Mouse (Mus musculus) gastrocnemius, adult 18-20 months (tissue): Measurements from ENCODE around the gene Iars2. TPM values are rescaled to one million over a fixed set of nuclear protein-coding genes. Genes with fewer than 3 reads are reported as not detected.
A peak's percentile ranks its signal among the peaks of the same experiment; 100 is the strongest.
"Not testable (repeated sequence)": the region's sequence is repeated elsewhere in the genome, so short reads cannot be mapped to it uniquely, and the experiment has no call there.

Experiments used
- DNase-seq: peaks from one replicate; pipeline ENCODE4 v3.0.0; 2021; ENCODE audit warnings: low spot score
- total RNA-seq, 2 experiments: library from RNA; stranded (reverse); gene quantifications; 2 replicates each; pipeline ENCODE4 v1.2.3; 2021

The Iars2 gene
- total RNA-seq, 2 experiments from 2014 or later = 39.4 to 41.7 TPM

DNA sequence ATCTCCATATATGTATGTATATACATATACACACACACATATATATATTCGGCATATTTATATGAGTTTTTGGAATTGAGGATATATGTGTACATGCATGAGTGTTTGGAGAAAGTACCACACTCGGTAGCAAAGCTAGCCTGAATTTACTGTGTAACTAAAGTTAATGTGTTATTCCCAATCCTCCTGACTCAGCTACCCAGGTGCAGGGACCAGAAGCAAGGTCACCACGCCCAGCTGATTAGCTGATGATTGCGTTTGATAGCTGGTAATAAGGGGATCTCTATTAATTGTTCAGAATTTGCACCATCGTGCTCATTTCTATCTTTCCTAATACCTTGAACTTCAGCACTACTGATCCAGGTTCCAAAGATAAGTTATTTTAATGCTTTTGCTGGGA is 4.5 kb upstream of the Iars2 start:
- no peak for DNase-seq

DNA sequence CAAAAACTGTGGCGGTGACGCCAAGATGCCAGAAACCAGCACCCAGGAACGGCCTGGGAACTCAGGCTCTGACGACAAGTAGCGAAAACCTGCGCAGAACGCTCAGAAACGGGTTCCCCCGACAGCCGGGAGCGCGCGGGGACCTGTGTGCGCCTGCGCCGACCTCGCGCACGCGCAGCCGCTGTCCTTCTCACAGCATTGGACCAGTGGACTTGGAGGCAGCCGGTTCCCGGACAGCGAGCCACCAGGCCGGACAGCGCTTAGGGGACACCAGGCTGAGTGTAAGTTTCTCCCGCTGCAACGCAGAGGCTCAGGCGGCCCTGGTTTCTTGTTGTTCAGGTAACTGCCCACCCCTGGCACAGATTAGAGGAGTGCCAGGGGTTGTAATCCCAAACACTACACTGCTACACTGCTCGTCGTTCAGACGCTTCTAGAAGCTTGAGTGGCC is 2.8 kb upstream of the Iars2 start, which contains the start of gene Bpnt1:
TSS of gene Bpnt1 (plus strand) at position 167 of the 448 bp plus-strand sequence.
- peak; percentile 87 for DNase-seq

GRCm38 (mm10) chr1:185331364-185331763 is 2.2 kb upstream of the Iars2 start:
- no peak for DNase-seq

DNA sequence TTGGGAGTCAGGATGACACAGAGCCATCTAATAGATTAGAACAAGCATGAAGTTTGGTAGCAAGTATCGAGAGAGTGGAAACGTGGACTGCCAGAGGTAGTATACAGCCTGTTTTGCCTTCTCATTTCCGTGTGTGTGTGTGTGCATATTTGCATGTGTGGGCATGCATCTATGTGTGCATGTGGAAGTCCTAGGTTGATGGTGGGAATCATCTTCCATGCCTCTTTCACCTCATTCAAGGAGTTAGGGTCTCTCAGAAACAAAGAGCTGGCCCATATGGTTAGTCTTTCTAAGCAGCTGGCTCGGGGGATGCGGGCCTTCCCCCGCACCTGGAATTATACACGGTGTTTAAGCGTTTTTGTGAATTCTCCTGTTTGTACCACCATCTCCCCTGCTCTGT is 655 bp upstream of the Iars2 start:
- no peak for DNase-seq

GRCm38 (mm10) chr1:185327754-185328345 is 1.3 kb downstream of the Iars2 start:
- DNase-seq = not testable (repeated sequence)

GRCm38 (mm10) chr1:185315846-185316568 is 13.2 kb downstream of the Iars2 start:
- DNase-seq = no peak

- no peak for DNase-seq
Observed at GRCm38 (mm10) chr1:185314546-185314945, 14.7 kb downstream of the Iars2 start.

- DNase-seq = no peak
Observed at GRCm38 (mm10) chr1:185311949-185312348, 17.2 kb downstream of the Iars2 start.

DNA sequence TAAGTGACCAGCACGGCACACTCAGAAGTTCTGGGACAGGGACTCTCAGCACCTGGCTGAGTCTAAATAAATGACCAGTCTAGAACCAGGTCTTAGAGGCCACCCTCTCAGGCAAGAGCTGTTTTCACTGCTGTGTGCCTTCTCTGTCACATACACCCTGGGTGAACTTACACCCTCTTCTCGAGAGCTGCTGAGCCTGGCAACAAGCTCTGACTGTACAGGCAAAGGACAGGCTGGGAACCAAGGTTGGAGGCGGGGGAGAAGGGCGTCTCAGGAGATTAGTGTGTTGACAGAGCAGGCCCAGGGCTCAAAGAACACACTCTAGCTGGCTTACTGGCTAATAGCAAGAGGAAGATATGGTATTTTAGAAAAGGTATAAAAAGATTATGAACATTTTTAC is 20.3 kb downstream of the Iars2 start:
- DNase-seq = peak; percentile 55

DNA sequence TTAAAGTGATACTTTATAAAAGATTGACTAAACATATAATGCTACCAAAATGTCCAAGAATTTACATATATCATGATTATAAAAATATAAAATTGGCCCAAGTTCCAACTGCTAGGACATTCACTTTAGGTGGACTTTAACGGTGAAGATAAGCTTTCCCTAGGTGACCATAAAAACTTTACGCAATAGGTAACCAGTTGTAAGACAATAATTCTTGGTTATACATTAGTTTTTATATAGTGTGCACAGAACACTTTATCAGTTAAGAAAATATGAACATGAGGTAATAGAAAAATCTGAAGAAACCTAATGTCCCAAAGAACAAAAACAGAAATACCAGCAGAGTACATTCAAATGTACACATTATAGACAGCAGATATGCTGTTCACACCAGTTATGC is 20.9 kb downstream of the Iars2 start:
- no peak for DNase-seq

DNA sequence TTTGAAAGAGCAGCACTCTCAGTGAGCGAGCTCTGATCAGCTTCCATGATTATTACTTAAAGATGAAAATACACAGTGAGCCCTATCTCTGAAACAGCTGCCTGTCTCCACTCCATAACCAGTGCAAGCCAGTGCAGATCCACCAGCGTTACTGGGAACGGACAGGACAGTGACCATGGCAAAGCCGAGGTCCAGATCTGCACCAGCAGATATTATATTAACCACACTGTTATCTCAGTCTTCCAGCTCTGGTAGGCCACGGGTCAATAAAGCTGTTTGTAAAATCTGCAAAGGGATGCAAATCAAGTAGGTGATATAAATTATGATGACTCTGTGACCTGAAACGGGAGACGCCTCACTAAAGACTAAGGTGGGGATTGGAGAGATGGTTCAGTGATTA is 21.6 kb downstream of the Iars2 start:
- no peak for DNase-seq

- no peak for DNase-seq
Observed at GRCm38 (mm10) chr1:185306836-185307235, 22.4 kb downstream of the Iars2 start.

GRCm38 (mm10) chr1:185302816-185303215 is 26.4 kb downstream of the Iars2 start:
- no peak for DNase-seq

- DNase-seq = peak; percentile 77
Observed at GRCm38 (mm10) chr1:185298496-185298895, 30.7 kb downstream of the Iars2 start.

DNA sequence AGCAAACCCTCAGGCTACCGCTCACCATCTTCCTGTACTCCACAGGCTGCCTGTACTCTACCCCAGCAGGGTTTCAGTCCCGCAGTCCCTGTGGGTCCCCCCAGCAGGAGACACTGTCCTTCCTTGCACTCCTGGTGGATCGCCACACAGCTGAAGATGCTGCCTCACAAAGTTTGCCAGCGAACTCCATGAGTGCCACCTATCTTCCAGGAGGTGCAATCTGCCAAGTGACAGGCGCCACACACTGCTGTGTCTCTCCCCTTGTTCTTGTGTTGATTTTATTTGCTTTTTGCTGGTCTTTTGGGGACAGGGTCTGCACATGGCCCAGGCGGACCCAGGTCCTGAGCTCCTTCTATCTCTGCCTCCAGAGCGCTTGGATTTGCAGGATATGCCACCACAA is 32.3 kb downstream of the Iars2 start:
- DNase-seq = no peak

DNA sequence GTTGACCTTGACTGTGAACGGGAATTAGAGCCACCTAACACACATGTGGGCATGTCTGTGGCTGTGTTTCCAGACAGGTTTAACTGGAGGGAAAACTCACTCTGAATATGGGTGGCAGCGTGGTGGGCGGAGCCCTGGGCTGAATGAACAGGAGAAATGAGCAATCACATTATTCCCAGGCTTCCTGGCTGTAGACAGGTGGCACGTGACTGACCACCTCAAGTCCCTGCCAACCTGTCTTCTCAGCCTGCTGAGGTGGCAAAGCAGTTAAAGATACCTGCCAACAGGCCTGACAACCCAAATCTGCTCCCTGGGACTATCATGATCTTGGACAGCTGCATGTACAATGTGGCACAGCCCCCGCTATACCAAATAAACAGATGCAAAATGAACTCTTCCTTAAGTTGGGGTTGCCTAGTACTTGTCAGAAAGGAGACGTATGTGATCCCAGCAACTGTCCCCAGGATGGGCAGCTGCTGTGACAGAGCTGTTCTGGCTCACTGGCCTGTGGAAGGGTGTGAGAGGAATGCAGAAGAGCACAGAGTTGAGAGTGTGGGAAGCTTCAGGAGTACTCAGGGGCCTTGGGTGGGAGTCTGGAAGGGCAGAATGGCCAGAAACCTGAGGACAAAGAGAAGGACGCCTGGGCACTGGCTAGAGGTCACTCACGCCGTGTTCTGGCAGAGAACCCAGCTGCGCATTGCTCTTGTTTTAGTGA is 36.4 kb downstream of the Iars2 start:
- DNase-seq = no peak

DNA sequence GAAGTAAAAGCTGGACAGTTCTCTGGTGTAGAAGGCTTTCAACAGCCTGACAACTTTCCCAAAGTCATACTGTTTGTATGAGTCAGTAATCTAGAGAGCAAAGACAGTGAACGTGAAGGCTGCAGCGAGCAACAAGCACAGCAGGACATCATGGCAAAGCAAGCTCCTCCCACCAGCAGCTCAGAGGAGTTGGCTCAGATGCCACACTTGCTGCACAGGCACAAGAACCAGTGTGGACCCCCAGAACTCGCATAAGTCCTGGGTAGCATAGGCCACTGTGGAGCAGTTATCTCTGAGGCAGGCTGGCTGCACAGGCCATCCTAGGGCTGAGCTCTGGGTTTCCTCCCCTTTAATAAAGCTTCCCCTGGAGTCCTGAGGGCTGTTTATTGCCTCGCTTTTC is 37.9 kb downstream of the Iars2 start:
- DNase-seq = no peak

- DNase-seq = peak; percentile 61
Observed at GRCm38 (mm10) chr1:185289231-185289630, 40.0 kb downstream of the Iars2 start.

- no peak for DNase-seq
Observed at GRCm38 (mm10) chr1:185287066-185287465, 42.1 kb downstream of the Iars2 start.

DNA sequence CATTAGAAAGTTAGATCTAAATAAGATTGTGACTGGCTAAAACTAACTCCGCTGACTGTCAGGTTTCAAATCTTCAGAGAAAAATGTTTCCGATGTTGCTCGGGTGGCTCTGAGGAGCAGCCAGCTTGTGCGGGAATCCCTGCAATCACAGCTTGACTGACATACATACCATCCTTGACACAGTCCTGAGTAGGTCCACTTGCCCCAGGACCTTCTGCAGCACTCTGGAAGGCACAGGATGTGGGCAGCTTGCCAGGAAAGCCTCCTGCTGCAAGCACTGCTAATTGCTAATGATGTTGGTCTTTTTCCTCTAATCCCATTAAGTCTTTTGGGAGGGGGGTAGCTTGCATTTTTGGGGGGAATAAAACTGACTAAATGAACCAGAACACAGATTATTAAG is 44.0 kb downstream of the Iars2 start:
- DNase-seq = peak; percentile 30

DNA sequence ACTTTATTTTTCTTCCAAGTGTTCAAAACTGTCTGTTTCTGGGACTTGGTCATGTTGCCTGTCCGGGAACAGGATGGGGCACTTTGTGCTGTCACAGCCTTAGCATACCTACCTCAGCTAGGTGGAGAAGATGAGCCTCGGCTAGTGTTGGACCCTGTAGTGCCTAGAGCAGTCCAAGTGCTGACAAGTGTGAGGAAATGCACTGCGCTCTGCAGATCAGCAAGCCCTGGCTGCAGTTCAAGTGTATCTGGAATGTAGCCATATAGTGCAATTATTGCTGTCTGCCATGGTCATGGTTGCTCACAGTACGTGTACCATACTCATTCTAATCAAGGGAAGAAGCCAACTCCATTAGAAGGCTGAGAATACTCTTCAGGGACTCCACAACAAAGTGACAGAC is 44.5 kb downstream of the Iars2 start:
- peak; percentile 51 for DNase-seq

- no peak for DNase-seq
Observed at GRCm38 (mm10) chr1:185283247-185283646, 45.9 kb downstream of the Iars2 start.

DNA sequence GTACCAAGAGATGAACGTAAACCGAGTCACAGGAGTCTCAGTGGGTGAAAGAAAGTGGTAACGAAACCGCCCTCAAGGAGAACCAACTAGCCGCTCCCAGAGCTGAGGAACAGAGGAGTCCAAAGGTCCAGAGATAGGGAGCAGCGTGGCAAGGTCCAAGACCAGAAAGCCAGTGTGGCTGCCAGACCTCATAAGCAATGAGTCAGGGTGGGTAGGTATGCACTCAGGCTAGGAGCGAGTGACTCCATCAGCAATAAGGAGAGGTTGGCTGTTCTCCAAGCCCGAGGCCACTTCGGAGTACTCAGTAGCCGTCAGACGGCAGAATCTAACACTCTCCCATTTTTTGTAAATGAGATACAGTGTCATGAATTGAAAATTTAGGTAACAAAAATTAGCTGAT is 46.4 kb downstream of the Iars2 start:
- DNase-seq = no peak
